Mouse (Mus musculus) megakaryocyte, adult 5-6 weeks (primary cell): Measurements from ENCODE around the gene Ano9. TPM values are rescaled to one million over a fixed set of nuclear protein-coding genes. Genes with fewer than 3 reads are reported as not detected.

Experiments
- ATAC-seq: 2 replicates; pipeline ENCODE4 v1.8.0; 2016; ENCODE audit warnings: mild to moderate bottlenecking, inconsistent platforms; ENCODE audit not compliant: poor library complexity, severe bottlenecking
- total RNA-seq, 2 experiments: library from RNA; stranded (forward) in 1 of 2; stranded (reverse) in 1 of 2; fragments of 153-499, 151-499 nt in 1 of 2; fragments of 221-1000, 200-1000 nt in 1 of 2; gene quantifications; 2 replicates each; pipeline versions ENCODE4 v1.2.3 to v1.2.4; 2015 to 2017

Ano9 gene
- total RNA-seq, 2 experiments from 2014 or later, result not detected

DNA sequence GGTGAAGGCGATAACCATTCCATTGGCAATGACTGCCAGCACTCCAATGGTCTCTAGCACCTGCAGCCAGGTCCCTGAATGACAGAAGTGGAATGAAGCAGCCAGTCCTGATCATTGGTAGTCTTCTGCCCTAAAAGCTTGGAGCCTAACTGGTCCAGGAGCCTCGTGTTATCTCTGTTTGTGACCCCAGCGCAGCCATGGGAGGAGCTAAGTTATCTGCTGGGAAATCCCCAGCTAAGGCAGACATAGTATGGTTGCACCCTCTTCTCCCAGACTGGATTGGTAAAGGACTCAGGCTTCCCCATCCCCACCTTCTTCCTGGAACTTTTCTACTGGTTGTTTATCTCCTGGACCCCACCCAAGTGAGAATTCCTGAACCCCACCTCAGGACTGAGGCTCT lies 14.4 kb downstream of the Ano9 start:
- ATAC-seq, result no peak

DNA sequence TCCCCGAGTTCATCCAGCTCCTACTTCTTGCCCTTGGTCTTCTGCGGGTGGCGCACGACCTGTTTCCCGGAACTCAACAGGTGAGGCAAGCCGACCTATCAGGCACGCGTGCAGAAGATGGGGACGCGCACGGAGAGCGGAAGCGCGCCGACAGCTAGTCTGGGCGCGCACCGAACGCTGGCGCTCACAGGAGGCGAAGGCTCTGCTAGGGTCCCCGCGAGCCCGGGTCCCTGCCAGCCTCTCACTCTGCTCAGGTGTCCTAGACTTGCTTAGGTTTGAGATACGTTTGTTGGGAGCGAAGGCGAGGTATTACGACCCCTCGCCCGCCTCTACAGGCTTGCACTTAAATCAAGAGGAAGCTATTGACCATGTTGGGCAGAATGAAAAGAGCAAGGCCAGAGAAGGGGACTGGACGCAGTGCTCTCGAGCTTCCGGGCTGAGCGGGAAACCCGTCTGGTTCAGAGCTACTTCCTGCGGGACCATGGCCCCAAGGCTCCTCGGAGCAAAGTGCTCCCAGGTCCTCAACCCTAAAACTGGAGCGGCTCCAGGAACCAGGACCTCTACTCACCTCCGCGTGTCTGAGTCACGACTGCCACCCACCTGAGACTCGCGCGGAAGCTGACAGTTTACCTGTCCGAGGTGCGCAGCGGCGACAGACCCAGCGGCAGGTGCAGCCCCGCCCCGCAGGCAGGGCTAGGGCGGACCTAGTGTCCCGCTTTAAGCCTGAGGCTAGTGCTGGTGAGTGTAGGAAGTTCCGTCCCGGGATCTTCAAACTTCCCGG lies 17.5 kb downstream of the Ano9 start, which contains the start of gene Sigirr:
Sigirr (minus strand) TSS at position 662 of the 781 bp plus-strand sequence.
- ATAC-seq, result peak; percentile 65

GRCm38 (mm10) chr7:141097177-141097576 lies 20.4 kb downstream of the Ano9 start:
- ATAC-seq, result no peak

GRCm38 (mm10) chr7:141096649-141097056 lies 21.0 kb downstream of the Ano9 start:
- ATAC-seq, result peak; percentile 62

GRCm38 (mm10) chr7:141096021-141096420 lies 21.6 kb downstream of the Ano9 start:
- ATAC-seq, result no peak

DNA sequence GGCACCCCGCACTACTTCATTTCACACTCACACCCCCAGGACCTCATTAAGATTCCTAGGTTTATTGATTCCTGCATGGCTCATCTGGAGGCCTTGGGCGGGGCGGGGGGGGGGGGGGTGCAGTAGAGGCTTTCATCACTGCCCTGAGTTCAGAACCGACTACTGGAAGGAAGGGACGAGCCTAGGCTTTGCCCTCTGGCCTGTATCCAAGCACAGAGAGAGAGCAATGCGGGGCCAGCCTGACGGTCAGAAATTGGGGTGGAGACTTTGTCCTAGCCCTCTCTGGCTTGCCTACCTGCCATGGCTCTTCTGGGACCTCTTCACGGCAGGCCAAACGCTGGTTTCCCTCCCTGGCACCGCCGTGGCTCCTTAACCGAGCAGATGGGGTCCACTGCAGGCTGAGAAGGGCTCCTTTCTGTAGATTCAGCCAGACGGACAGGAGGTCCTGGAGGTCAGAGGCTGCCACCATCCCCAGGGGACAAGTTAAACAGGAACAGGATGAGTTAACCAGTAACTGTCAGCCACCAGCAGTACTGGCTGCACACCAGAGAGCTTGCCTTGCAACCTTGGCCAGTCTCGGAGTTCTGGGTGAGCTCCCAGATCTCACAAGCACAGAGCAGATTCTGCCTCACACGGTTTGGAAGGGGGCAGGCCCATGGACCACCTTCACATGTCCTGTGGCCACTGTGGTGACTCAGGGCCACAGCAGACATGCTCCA lies 23.0 kb downstream of the Ano9 start:
- no peak for ATAC-seq

DNA sequence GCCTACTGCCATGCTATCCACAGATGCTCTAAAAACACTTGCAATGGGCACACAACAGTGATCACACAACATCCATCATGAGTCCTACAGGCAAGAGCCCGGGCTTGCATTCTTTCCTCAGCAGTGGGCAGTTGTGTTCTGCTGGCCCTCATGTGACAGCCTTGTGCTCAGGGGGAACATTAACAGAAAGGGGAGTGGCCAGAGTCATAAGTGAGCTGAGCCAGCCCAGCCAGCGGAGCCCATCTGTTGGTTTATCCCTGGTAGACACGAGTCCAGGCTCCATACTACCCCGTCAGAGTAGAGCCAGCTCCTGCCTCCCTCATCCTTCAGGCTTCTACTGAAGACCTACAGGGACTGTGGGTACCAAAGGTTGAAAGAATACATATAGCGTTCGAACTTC lies 23.7 kb downstream of the Ano9 start:
- no peak for ATAC-seq

GRCm38 (mm10) chr7:141092051-141092735 lies 25.4 kb downstream of the Ano9 start:
- peak; percentile 81 for ATAC-seq

DNA sequence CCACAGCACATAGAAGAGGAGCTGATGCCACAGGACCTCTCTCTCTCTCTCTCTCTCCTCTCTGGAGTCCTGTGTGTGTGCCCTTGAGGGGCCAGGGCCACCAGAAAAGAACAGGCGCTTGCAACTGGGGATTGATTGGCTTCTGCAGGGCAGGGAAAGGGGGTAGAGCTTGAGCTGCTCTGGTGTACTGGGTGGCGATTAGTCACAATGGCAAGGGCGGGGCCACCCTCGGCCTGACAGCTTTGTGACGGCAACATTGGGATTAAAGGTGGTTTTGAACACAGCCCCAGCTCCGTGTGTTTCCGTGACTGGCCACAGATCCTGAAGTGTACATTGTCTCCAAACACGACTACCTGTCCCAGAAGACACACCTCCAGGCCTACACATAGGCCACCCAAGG lies 27.4 kb downstream of the Ano9 start:
- no peak for ATAC-seq

- ATAC-seq, result peak; percentile 58
Observed at GRCm38 (mm10) chr7:141088473-141088872, 29.1 kb downstream of the Ano9 start.

GRCm38 (mm10) chr7:141087894-141088293 lies 29.7 kb downstream of the Ano9 start:
- peak; percentile 36 for ATAC-seq

- no peak for ATAC-seq
Observed at GRCm38 (mm10) chr7:141079481-141080449, 37.8 kb downstream of the Ano9 start.

DNA sequence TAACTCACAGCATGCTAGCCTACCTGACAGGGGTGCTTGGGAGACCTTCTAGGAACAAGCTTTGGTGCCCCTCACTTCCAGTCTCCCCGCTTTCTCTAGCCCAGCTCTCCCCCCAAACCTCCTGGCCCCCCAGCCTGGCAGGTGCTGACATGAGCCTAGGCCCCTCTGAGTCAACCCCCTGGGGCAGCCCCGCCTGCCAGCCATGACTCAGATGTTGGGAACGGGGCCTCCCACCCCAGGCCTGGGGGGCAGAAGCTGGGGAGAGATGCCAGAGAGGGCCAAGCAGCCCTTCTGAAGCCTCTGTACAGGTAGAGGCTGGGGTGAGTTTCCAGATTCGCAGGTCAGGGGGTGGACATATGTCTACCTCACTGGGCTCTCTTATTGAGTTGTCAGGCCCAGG lies 38.7 kb downstream of the Ano9 start:
- no peak for ATAC-seq

DNA sequence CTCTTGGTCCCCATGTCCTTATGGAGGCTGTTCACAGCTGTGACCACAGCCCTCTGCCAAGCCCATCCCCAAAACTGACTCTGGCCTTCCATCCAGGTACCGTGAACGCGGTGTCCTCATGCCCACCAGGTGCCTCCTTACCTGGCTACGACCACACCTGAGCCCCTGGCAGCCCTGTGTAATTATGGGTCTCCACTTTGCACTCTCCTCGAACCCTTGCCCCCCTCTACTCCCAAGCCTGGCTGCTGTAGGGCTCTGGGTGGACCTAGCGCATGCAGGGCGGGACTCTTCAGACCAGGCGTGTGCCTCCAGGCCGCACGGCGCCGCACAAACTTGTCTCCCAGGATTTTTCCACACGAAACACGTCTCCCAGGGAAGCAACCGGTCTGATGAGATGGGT lies 39.8 kb downstream of the Ano9 start, which contains the start of gene Pkp3:
Pkp3 (plus strand) TSS at position 378 of the 400 bp plus-strand sequence.
- ATAC-seq, result no peak

- no peak for ATAC-seq
Observed at GRCm38 (mm10) chr7:141073782-141074181, 43.8 kb downstream of the Ano9 start.

DNA sequence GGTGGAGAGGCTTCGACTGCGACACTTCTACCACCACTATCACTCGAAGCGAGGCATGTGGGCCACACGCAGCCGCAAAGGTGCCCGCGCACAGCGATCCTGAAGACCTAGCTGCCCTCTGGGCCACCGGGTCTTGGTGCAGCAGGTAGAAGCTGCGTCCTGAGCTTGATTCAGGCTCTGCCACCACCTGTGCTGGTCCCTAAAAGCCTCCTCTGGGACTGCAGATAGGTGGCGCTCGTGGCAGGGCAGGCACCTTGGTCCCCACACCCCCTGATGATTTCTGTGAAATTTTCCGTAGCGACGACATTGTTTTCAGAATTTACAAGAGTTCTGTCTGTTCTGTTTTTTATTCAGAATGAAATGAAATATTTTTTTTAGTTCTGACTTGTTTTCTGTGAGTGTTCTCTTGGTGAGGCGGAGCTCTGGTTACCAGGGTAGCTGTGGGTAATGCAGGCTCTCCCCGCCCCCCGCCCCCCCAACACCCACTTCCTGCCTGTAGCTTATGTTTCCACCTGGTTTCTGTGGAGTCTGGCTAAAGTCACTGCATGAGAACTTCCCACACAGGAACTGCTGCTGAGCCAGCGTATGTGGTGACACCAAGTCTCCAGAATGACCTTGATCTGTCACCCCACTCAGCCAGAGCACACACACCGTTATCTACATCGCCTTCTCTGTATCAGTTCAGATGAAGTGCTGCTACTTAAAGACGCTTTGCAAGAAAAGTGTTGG lies 45.4 kb downstream of the Ano9 start:
- ATAC-seq, result peak; percentile 63

- peak; percentile 65 for ATAC-seq
Observed at GRCm38 (mm10) chr7:141070058-141070862, 47.3 kb downstream of the Ano9 start.

DNA sequence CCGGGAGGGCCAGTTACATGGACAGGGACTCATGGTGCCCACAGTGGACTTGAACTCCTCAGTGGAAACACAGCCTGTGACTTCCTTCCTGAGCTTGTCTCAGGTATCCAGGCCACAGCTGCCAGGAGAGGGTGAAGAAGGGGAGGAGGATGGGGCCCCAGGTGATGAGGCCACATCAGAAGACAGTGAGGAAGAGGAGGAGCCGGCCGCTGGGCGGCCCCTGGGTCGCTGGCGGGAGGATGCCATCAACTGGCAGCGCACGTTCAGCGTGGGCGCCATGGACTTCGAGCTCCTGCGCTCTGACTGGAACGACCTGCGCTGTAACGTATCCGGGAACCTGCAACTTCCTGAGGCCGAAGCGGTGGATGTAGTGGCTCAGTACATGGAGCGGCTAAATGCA lies 49.3 kb downstream of the Ano9 start:
- ATAC-seq, result no peak

DNA sequence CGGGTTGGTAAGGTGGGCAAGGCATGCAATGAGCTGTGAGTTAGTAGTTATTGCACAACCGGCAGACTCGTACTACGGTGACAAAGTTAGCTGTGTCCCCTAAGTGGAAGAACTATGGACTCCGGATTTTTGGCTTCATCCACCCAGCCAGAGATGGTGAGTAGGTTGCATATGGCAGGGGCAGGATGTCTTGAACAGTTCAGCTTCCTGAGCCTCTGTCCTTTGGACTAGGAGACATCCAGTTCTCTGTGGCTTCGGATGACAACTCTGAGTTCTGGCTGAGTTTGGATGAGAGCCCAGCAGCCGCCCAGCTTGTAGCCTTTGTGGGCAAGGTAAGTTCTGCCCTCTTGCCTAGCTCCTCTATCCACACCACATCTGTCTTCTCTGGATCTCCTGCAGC lies 53.0 kb downstream of the Ano9 start:
- ATAC-seq, result peak; percentile 22
